Mouse (Mus musculus) lung, embryonic 16.5 days (tissue): Measurements from ENCODE around the gene Commd8. TPM values are rescaled to one million over a fixed set of nuclear protein-coding genes. Genes with fewer than 3 reads are reported as not detected.
A peak's percentile ranks its signal among the peaks of the same experiment; 100 is the strongest.

Source experiments
- ATAC-seq: fragments of 200-750 bp; cut with Nextera tagmentation; 2 replicates; pipeline ENCODE4 v1.8.0; 2017; ENCODE audit warnings: low read depth, mild to moderate bottlenecking, moderate library complexity
- H3K27ac ChIP-seq: fragments of 300-500 bp; sonication (generic); 2 replicates; pipeline ENCODE4 v1.5.1; 2014; ENCODE audit warnings: mild to moderate bottlenecking, control low read depth, low read length
- H3K27me3 ChIP-seq: fragments of 300-500 bp; sonication (generic); 2 replicates; pipeline ENCODE4 v1.6.1; 2014; ENCODE audit warnings: low read depth, low read length, mixed read lengths; ENCODE audit not compliant: control insufficient read depth, insufficient read depth
- H3K36me3 ChIP-seq: fragments of 300-500 bp; sonication (generic); 2 replicates; pipeline ENCODE4 v1.6.1; 2014; ENCODE audit warnings: low read length; ENCODE audit not compliant: control insufficient read depth, insufficient read depth
- H3K4me1 ChIP-seq: fragments of 300-500 bp; sonication (generic); replicated peaks from 2 replicates; pipeline ENCODE4 v1.6.1; 2014; ENCODE audit warnings: low read length, mixed read lengths; ENCODE audit not compliant: control insufficient read depth, insufficient read depth
- H3K4me2 ChIP-seq: fragments of 300-500 bp; sonication (generic); 2 replicates; pipeline ENCODE4 v1.6.1; 2014; ENCODE audit warnings: low read depth, low read length, control low read depth
- H3K4me3 ChIP-seq: fragments of 300-500 bp; sonication (generic); 2 replicates; pipeline ENCODE4 v1.5.1; 2014; ENCODE audit warnings: mild to moderate bottlenecking, low read length, control low read depth
- H3K9ac ChIP-seq: fragments of 300-500 bp; sonication (generic); 2 replicates; pipeline ENCODE4 v1.6.1; 2014; ENCODE audit warnings: low read length, control low read depth
- H3K9me3 ChIP-seq: fragments of 300-500 bp; sonication (generic); 2 replicates; pipeline ENCODE4 v1.6.1; 2016; ENCODE audit warnings: low read length; ENCODE audit not compliant: control insufficient read depth
- WGBS: fragments of 180-500 bp; shearing (Covaris S2); extraction: QIAGEN DNeasy Blood & Tissue Kit; methylation state at CpG from one replicate; pipeline ENCODE4 v1.1.7; 2014; 5-methylcytosine and 5-hydroxymethylcytosine counted together
- polyA plus RNA-seq: library from polyadenylated mRNA; unstranded; fragments of >200 nt; fragmentation: Nextera tagmentation; extraction: Ambion mirVana; gene quantifications from 2 replicates; pipeline ENCODE4 v1.2.1, GENCODE M21; 2015

The Commd8 gene
- polyA plus RNA-seq, 1 experiment from 2014 or later: 132 TPM

DNA sequence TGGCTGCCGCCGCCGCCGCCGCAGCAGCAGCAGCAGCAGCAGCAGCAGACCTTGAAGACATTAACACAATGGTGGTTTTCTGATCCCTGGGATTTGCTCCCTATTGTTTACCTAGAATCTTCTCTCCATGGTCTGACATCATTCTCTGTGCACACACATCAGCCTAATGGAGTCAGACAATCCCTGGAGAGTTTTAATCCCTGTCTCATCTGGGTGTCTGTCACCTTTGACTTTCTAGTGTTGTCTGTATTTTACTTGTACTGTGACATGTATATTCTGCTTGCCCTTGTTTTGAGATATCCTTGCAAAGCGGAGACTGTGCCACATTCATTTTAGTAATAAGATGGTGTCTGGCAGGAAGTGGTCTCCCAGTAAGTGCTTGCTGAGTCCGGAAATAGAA, 7.5 kb upstream of the Commd8 start:
- H3K36me3 ChIP-seq: no peaks in the 10 kb centered on the region
- ATAC-seq: peak; percentile 28; the same call in 1 of the 2 replicates
- no peaks in the 10 kb centered on the region for H3K9me3 ChIP-seq
- H3K4me1 ChIP-seq: peaks cover 5% of the 10 kb centered on the region; the same call in 1 of the 2 replicates
- WGBS: 15% methylated on average over 7 of the region's 7 CpGs
- H3K4me2 ChIP-seq: peak overlapping the region; percentile 31; the same call in 1 of the 2 replicates
- no peaks in the 10 kb centered on the region for H3K27me3 ChIP-seq
- H3K27ac ChIP-seq: no peak overlapping the region
- H3K9ac ChIP-seq: no peak overlapping the region
- H3K4me3 ChIP-seq: no peak overlapping the region

DNA sequence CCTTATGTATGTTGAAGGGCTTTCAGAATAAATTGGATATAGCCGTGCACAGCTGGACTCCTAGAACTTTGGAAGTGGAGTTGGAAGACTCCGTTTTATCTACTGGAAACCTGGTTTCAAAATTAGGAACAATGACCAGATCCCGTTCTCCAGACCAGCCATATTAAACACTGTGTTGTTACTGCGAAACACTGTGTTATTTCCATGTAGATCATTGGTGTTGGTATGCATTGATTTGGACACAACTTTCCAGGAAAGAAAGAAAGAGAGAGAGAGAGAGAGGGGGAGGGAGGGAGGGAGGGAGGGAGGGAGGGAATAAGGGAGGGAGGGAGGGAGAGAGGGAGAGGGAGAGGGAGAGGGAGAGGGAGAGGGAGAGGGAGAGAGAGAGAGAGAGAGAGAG, 7.1 kb upstream of the Commd8 start:
- Histone ChIP-seq H3K4me3 (no peak overlapping the region), H3K4me2 (no peak overlapping the region), H3K27me3 (no peaks in the 10 kb centered on the region), H3K9ac (no peak overlapping the region), H3K36me3 (no peaks in the 10 kb centered on the region), H3K27ac (no peak overlapping the region), H3K4me1 (peaks cover 5% of the 10 kb centered on the region; the same call in 1 of the 2 replicates), H3K9me3 (no peaks in the 10 kb centered on the region)
- no peak for ATAC-seq
- 77% methylated on average over 4 of the region's 4 CpGs for WGBS

DNA sequence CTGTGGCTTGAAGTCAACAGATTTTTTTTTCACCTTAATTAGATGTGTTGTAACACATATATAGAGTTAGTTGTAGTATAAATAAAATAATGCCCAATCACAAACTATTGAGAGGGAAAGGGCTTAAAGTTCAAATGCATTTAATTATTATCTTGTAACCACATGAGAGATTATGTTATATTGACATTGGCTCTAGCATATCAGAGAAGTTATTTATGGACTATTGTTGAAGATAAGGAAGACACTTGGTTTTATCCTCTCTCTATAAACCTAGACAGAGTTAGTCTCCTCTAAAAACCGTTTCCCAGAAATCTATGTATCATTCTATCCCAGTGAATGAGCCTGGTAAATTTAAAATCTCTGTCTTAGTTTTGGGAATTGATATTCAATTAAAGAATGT, 5.5 kb upstream of the Commd8 start:
- H3K9ac ChIP-seq: no peak overlapping the region
- H3K36me3 ChIP-seq: no peaks in the 10 kb centered on the region
- H3K27me3 ChIP-seq: no peaks in the 10 kb centered on the region
- H3K27ac ChIP-seq: no peak overlapping the region
- no peak overlapping the region for H3K4me3 ChIP-seq
- no peaks in the 10 kb centered on the region for H3K9me3 ChIP-seq
- no peak overlapping the region for H3K4me2 ChIP-seq
- no peak for ATAC-seq
- H3K4me1 ChIP-seq: peaks cover 5% of the 10 kb centered on the region; the same call in 1 of the 2 replicates
- 52% methylated on average over 1 of the region's 1 CpGs for WGBS

- Histone ChIP-seq H3K36me3 (no peaks in the 10 kb centered on the region), H3K4me1 (peaks cover 5% of the 10 kb centered on the region; the same call in 1 of the 2 replicates), H3K27ac (no peak overlapping the region), H3K4me2 (no peak overlapping the region), H3K4me3 (no peak overlapping the region), H3K9ac (no peak overlapping the region), H3K9me3 (no peaks in the 10 kb centered on the region), H3K27me3 (no peaks in the 10 kb centered on the region)
- ATAC-seq: no peak
- 35% methylated on average over 3 of the region's 3 CpGs for WGBS
Observed at GRCm38 (mm10) chr5:72172675-72173074, 4.7 kb upstream of the Commd8 start.

DNA sequence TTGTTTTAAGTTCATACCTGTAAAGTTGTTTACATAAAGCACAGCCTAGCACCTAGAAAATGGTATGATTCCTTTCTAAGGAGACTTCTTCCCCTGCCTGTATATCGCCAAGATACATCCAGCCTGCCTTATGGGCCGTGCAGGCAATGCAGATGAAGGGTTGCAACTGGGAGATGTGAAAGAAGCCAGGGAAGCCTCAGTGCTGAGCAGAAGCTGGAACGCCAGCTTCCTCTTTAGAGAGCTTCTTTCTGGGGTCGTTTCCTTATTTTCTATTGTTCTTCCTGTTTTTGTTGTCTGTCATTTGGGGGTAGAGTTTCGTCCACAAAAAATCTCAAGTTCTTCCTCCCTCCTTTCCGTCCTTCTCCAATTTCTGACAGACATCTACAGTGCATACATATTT, 2.1 kb upstream of the Commd8 start:
- no peak overlapping the region for H3K9ac ChIP-seq
- ATAC-seq: no peak
- no peaks in the 10 kb centered on the region for H3K27me3 ChIP-seq

DNA sequence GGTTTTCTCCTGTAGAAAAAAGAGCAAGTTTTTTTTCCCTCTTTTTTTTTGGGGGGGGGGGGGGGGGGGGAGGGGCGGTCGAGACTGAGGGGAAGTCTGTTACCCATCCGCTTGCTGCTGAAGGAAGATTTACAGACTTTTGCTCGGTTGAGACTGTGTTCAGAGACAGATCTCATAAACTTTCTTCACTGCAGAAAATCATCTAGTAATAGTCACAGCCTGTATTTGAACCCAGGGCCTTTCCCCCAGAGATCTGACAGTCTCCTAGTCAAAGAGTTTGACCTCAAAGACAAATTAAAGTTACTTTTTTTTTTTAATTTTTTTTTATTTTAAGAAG, 264 bp upstream of the Commd8 start:
- peaks cover 6% of the 10 kb centered on the region for H3K4me1 ChIP-seq
- ATAC-seq: peak; percentile 75
- peaks cover 4% of the 10 kb centered on the region; the same call in 1 of the 2 replicates for H3K36me3 ChIP-seq
- no peaks in the 10 kb centered on the region for H3K27me3 ChIP-seq
- H3K9me3 ChIP-seq: no peaks in the 10 kb centered on the region
- whole genome bisulfite sequencing: 0% methylated on average over 4 of the region's 4 CpGs
- peak overlapping the region; percentile 41; the same call in 1 of the 2 replicates for H3K9ac ChIP-seq
- H3K4me2 ChIP-seq: peak overlapping the region; percentile 51
- H3K4me3 ChIP-seq: peak overlapping the region; percentile 84
- peak overlapping the region; percentile 65 for H3K27ac ChIP-seq

More for the DNA sequence above, 2.1 kb upstream of the Commd8 start:
- peaks cover 6% of the 10 kb centered on the region for H3K4me1 ChIP-seq
- 58% methylated on average over 6 of the region's 6 CpGs for WGBS
- peaks cover 4% of the 10 kb centered on the region; the same call in 1 of the 2 replicates for H3K36me3 ChIP-seq
- H3K4me3 ChIP-seq: no peak overlapping the region
- H3K4me2 ChIP-seq: no peak overlapping the region
- H3K27ac ChIP-seq: no peak overlapping the region
- H3K9me3 ChIP-seq: no peaks in the 10 kb centered on the region

DNA sequence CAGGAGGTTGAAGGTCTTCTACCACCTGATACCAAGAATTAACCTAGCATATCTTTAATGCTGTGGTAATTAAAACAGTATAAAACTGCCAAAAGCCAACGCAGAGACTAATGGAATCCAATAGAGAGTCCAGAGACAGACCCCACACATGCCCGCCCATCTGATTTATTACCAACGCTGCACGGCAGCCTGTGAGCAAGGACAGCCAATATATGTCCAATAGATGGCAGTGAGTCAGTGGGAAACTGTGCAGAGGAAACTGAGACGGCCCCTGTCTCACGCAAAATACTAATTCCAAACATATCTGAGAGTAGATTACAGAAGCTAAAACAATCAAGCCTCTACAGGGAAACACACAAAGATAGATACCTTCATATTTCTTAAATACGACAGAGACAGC, 3.6 kb downstream of the Commd8 start:
- WGBS: 56% methylated on average over 7 of the region's 7 CpGs
- peaks cover 6% of the 10 kb centered on the region for H3K4me1 ChIP-seq
- H3K4me3 ChIP-seq: no peak overlapping the region
- H3K27me3 ChIP-seq: no peaks in the 10 kb centered on the region
- H3K36me3 ChIP-seq: peaks cover 22% of the 10 kb centered on the region
- no peak for ATAC-seq
- H3K9me3 ChIP-seq: no peaks in the 10 kb centered on the region
- no peak overlapping the region for H3K27ac ChIP-seq
- H3K9ac ChIP-seq: no peak overlapping the region
- H3K4me2 ChIP-seq: no peak overlapping the region

GRCm38 (mm10) chr5:72162855-72163254, 5.1 kb downstream of the Commd8 start:
- Histone ChIP-seq H3K27me3 (no peaks in the 10 kb centered on the region), H3K4me2 (no peak overlapping the region), H3K9me3 (no peaks in the 10 kb centered on the region), H3K9ac (no peak overlapping the region), H3K4me3 (no peak overlapping the region), H3K4me1 (peaks cover 6% of the 10 kb centered on the region), H3K36me3 (peaks cover 26% of the 10 kb centered on the region), H3K27ac (no peak overlapping the region)
- WGBS: 84% methylated on average over 5 of the region's 5 CpGs
- no peak for ATAC-seq

GRCm38 (mm10) chr5:72160781-72161485, 7.1 kb downstream of the Commd8 start:
- Histone ChIP-seq H3K36me3 (peaks cover 37% of the 10 kb centered on the region), H3K9me3 (no peaks in the 10 kb centered on the region), H3K4me1 (no peaks in the 10 kb centered on the region; the same call in 1 of the 2 replicates), H3K27ac (no peak overlapping the region), H3K27me3 (no peaks in the 10 kb centered on the region), H3K9ac (no peak overlapping the region), H3K4me3 (no peak overlapping the region), H3K4me2 (no peak overlapping the region)
- ATAC-seq: no peak
- 80% methylated on average over 11 of the region's 11 CpGs for WGBS
